Comparison of ENCODE assay signal across 8 mouse cellular contexts in the genomic region with DNA sequence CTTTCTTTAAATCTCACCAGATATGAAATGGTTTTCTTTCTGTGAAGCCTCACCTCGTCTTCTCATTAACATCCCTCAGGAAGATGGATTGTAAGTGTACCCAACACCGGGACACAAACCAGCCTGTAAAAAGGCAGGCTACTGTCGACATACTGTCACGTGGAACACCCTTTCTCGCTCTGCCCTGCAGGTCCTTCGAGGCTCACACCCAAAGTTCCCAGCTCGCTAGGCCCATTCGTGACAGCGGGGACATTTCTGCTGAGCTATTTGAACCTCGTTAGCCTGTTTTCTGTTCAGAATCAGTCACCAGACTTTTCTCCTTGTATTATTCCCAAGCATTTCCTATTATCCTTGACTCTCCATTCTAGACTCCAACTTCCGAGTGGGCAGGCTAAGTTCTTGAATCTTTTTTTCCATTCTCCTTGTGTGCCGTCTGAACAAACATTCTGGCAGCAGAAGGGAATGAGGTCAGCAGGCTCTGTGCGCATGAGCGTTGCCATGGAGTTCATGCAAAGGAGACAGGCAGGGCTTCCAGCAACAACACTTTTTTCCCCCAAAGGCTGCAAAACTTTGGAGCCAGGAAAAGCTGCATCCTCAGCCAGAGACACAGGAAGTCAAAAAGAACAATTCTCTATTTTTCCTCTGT.
DNase-seq lines count a peak whose midpoint lies in the region; ATAC-seq lines count a peak whose summit lies in the region.

No protein-coding gene starts in this region.

- 68% methylated on average over 14 of the region's 14 CpGs for WGBS in stomach, embryonic 15.5 days

- H3K4me2 ChIP-seq in stomach, embryonic 15.5 days, result no peak overlapping the region

- DNase-seq in Muller cell, postnatal 12 days (ENCODE audit: inconsistent ontology term), result peak; percentile 73
- DNase-seq in cerebellum, adult 11 months, result peak; percentile 20
- DNase-seq in heart, postnatal 25 days (ENCODE audit: low spot score), result peak; percentile 90
- DNase-seq in layer of hippocampus, adult 9-10 months (ENCODE audit: low spot score), result peak; percentile 57
- DNase-seq in lung, postnatal 4 days, result peak; percentile 86 to 89
- no peak for DNase-seq in adipocyte (ENCODE audit: low spot score)

- H3K27me3 ChIP-seq in stomach, embryonic 15.5 days (replicated peaks), result no peaks in the 10 kb centered on the region

- H3K4me3 ChIP-seq in stomach, embryonic 15.5 days (replicated peaks), result no peak overlapping the region

- no peaks in the 10 kb centered on the region for H3K36me3 ChIP-seq in stomach, embryonic 15.5 days

- intact Hi-C loops in heart, postnatal 25 days (cut with DNase I), result no loop called here

- no peaks in the 10 kb centered on the region for H3K9me3 ChIP-seq in stomach, embryonic 15.5 days

- H3K4me1 ChIP-seq in stomach, embryonic 15.5 days, result no peaks in the 10 kb centered on the region

- ATAC-seq in frontal cortex, adult (ENCODE audit: low TSS enrichment), result peak; percentile 89
- no peak for ATAC-seq in stomach, embryonic 15.5 days (ENCODE audit: insufficient read depth, low FRiP score, low read depth)

- H3K27ac ChIP-seq in stomach, embryonic 15.5 days, result 0 out of 2 replicates have a peak overlapping the region, but pooled peaks have one; percentile 11

- H3K9ac ChIP-seq in stomach, embryonic 15.5 days, result no peak overlapping the region
